Mouse (Mus musculus): ENCODE measurements at regions not wholly inside any gene's neighbourhood (a gene's known extent, or its start where the extent isn't known, plus 50 kb on each side); places are given as distances from the start of the nearest gene placed in this dataset.

DNA sequence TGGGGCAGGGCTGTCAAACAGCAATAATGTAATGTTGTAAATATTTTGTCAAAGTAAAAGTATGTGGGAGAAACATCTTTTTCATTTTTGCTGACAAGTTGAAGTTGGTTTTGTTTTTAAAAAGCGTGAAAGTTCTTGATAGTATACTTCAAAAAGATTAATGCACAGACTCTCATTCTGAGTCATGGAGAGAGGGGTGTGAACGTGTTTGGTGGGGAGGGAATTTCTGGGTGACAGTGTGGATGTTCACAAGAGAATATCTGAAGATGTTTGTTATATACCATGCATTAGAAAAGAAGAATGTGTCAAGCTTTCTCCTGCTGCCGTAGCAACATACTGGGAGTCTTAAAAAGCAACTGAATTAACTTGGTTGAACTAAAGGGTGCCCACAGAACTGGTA lies 57.0 kb downstream of the Rps29 start:
- CTCF ChIA-PET: no interaction called here

GRCm38 (mm10) chr12:69094856-69095255 lies 64.1 kb downstream of the Rps29 start:
- CTCF ChIA-PET: interaction anchor here (0.6 kb wide), 1 partner anchor 39 kb away, joined by 3 read pairs; no protein-coding TSS in a partner anchor

DNA sequence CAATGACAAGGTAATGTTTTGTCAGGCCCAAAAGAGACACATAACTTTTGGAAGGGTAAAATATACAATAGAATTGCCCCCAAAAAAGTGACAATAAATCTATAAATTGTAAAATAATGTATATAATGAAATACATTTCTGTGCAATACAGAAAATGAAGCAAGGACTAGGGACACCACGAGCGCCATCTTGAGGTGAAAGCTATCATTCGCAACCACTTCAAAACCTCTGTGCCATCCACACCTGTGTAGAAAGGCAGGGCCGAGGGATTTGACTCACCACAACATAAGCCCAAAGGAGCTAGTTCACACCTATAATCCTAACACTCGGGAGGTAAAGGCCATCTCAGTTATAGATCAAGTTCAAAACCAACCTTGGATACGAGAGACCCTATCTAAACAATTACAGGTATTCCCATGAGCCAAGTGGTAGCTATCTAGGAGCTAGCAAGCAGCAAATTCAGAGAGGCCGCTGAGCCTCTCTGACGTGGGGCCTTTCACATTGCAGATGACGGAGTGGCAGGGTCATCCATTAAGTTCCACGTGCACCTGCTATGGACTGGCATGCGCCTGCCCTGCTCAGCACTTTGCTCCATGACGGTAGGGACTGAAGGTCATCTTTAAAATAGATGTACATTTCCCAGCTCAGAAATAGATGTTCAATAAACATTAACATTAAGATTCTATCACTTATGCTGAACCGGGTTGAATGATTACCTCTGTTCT lies 65.8 kb downstream of the Rps29 start:
- CTCF ChIA-PET: no interaction called here

DNA sequence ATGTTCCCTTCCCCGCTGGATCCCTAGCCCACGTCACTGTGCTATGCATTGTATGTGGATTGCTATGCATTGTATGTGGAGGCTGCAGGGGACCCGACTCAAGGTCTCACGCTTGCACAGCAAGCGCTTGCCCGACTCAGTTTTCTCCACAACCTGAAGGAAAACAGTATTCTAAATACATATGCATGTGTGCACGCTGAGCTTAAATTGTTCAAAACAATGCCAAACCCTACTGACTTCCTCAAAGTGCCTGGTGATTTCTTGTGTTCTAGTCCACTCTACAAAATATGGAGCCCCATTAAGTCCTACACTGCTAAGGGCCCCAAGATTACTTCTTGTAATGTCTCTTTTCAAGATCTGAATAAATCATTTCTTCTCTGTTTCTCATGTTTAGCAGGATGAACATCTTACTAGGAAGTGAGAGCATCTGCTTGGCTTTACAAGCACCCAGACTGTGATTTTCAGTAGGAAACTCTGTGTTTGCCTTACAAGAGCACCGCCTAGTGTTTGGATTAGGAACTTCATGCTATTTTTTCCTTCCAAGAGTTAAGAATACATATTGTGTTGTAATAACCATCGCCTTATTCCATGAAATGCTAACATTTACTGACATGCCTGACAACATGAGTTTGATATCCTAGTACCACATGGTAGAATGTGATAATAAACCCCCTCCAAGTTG lies 70.9 kb downstream of the Rps29 start:
- CTCF ChIA-PET: no interaction called here

DNA sequence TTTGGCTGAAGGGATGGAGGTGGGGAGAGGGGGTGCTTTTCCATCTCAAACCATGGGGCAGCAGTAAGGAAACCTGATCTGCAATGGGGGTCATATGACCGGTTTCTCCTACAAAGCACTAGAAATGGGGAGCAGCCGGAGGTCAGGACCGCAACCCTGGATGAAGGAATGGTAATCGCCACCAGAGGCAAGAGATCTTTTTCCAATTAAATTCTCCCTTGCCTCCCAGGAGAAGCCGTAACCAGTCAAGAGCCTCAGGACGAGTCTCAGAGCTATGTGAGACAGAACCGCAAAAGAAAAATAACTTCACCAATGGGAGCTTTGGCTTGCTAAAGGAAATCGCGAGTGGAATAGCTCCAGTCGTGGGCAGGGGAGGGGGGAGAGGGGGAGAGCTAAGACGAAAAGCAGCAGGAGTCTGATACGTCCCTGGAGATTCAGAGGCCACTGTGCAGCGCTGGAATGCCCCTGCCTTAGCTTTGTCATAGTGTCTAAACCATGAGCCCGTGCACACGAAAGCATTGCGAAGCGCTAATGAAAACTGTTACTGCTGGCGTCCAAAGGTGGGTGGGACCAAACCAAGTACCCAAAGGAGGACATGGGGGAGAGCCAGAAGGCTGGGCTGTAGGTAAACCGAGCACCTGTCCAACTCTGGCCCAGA lies 73.3 kb downstream of the Rps29 start:
- CTCF ChIA-PET: no interaction called here

GRCm38 (mm10) chr12:69084656-69085055 lies 74.3 kb downstream of the Rps29 start:
- CTCF ChIA-PET: no interaction called here

- CTCF ChIA-PET: no interaction called here
Measured at GRCm38 (mm10) chr12:69082051-69082450, 76.9 kb downstream of the Rps29 start.

DNA sequence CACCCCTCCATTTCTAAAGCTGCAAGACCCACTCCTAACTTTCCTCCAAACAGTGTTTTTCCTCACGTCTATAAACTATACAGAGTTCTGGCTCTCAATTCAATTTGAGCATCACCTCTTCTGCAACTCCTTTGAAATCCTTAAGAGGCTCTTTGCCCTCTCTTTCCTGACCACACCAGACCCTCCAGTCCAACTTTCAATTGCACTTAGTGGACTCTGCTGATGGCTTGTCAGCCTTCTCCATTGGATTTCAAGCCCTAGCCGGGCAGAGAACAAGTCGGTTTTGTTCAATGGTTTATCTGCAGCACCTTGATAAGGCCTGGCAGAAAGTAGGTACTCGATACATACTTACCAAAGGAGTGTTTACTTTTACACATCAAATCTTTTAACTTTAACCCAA lies 119.4 kb downstream of the Rps29 start:
- CTCF ChIA-PET: no interaction called here

GRCm38 (mm10) chr12:69023594-69023993 lies 135.4 kb downstream of the Rps29 start:
- CTCF ChIA-PET: interaction anchor here (0.5 kb wide), 1 partner anchor 56 kb away, joined by 3 read pairs; no protein-coding TSS in a partner anchor

DNA sequence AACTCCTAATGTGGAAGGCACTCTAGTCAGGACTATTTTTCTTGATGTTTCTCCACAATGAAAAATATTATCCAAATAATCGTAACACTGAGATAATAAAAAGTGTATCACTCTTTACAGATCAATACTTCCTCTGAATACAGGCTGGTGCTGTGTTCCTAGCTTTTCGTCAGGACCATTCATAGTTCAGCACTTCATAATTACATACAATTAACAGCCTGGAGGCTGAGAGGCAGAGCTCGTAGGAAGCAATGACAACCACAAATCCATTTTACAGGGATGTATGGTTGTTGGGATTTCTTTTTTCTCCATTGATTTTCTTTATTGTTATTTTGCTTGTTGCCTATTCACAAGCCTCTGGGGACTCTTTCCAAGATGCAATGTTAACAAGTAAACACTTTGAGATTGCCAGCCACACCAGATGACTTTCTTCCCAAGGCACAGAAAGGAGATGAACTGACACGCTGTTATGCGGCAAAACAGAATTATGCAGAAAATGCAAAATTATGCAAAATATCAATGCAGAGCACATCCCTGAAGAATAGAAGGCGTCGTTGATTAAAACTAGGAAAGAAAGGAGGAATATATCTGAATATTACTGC lies 142.2 kb downstream of the Rps29 start:
- CTCF ChIA-PET: no interaction called here

GRCm38 (mm10) chr12:69005141-69005540 lies 153.8 kb downstream of the Rps29 start:
- CTCF ChIA-PET: no interaction called here

GRCm38 (mm10) chr12:69002106-69002505 lies 156.9 kb downstream of the Rps29 start:
- CTCF ChIA-PET: no interaction called here

- CTCF ChIA-PET: no interaction called here
Measured at GRCm38 (mm10) chr12:68997259-68997658, 161.7 kb downstream of the Rps29 start.

GRCm38 (mm10) chr12:68996740-68997139 lies 162.2 kb downstream of the Rps29 start:
- CTCF ChIA-PET: no interaction called here

GRCm38 (mm10) chr12:68980640-68981039 lies 178.3 kb downstream of the Rps29 start:
- CTCF ChIA-PET: no interaction called here

DNA sequence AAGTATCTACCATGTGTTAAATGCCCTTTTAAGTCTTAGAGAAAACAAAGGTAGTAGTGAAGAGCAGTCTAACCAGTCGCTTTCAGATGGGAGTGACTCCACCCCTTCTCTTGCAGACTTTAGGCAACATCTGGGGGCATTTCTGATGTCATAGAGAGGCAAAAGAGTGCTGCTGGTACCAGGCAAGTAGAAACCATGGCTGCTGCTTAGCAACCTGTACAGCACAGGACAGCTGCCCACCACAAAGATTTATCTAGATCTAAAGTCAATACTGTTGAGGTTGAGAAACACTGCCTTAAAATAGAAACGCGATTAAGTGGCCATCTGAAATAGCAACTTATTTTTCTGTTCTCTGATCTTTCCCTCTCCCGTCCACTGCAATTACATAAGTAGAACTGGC lies 178.8 kb downstream of the Rps29 start:
- CTCF ChIA-PET: no interaction called here

- CTCF ChIA-PET: no interaction called here
Measured at GRCm38 (mm10) chr12:68979232-68979631, 179.8 kb downstream of the Rps29 start.

DNA sequence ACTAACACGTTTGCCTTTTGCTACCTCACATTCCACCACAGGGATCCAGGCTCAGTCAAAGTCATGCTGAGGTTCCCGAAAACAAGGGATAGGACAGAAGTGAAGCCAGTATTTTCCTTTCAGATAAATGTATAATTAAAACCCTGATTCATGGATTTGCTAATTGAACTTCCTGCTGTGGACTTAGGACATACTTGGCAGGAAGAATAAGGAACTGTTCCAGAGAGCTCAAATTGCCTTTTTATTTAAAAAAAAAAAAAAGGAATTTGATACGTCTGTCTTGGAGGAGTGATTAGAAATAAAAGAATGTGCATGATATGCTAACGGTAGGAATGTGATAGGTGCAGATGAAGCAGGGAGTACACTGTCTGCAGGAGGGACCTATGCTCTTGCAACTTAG lies 181.7 kb downstream of the Rps29 start:
- CTCF ChIA-PET: no interaction called here

DNA sequence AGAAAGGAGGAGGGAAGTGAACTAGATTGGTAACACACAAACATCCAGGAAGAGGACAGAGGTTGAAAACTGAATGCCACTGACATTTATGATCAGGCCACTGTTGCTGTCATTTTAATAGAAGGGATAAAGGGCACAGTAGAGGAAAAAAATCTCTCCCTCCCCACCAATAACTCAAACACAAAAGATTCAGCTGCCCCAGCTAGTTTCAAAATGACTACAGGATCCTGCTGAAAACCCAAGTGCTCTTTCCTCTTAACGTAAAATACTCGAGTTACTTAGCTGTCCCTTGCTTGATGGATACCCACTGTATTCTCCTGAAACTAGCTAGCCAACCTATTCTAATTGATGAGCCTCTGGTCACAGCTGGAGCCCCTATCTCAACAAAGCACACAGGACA lies 211.7 kb downstream of the Rps29 start:
- CTCF ChIA-PET: no interaction called here

GRCm38 (mm10) chr12:68910590-68910989 lies 248.4 kb downstream of the Rps29 start:
- CTCF ChIA-PET: no interaction called here

DNA sequence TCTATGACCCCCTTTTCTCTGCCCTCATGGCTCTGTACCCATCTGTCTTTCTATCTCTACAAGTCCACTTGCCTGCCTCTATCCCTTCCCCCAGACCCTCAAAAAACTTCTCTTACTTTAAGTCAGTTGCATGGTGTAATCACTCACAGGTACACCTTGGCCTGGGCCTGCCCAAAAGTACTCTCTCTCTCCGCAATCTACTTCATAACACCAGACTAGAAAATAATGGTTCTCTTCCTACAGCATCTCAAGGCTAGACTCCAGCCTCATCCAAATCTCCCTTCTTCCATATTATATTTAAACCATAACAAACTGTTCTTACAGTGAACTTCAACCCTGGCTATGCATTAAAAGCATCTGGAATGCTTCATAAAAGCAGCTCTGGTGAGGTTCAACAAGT lies 254.2 kb downstream of the Rps29 start:
- CTCF ChIA-PET: no interaction called here

- CTCF ChIA-PET: no interaction called here
Measured at GRCm38 (mm10) chr12:68889141-68889540, 269.8 kb downstream of the Rps29 start.

DNA sequence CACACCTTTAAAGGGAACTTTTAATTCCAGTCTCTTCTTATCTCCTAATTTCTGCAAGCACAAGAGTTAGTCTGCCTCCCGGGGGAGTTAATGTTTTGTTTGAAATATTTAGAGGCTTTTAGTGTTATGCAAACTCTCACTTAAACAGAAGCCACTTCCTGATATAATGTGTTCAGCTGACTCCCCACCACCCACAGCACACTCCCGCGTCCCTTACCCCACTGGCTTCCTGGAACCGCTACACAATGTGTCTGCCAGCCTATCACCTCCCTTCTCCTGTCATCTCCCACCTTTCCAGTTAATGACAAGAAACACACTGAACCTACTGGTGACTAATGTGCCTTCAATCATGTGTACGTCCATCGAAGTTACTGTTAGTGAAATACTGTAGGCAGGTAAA lies 276.5 kb downstream of the Rps29 start:
- CTCF ChIA-PET: no interaction called here

Measured in spleen, embryonic (tissue).